Mouse (Mus musculus): Measurements from ENCODE around the gene Mtrr. TPM values are rescaled to one million over a fixed set of nuclear protein-coding genes. Genes with fewer than 3 reads are reported as not detected.
"Not testable (repeated sequence)": the region's sequence is repeated elsewhere in the genome, so short reads cannot be mapped to it uniquely, and the experiment has no call there.

Gene Mtrr
- polyA plus RNA-seq, 1 experiment from 2014 or later: 21.7 TPM

DNA sequence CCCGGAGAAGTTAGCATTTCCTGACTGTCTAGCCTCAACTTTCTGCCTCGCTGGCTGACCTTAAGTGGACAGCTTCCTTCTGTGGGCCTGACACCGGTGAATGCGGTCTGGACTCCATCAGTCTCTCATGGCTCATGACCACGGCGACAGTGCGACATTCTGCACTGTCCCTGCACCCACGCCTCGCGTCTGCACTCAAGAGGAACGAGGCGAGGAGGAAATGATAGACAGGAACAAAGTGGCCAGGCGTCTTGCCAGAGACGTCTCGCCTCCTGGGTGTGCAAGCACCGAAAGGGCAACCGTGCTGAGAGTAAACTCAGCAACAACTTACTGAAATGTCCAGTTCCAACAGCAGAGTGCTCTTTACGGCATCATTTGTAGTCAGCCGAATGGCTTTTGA, 9.7 kb downstream of the Mtrr start:
- no peak overlapping the region for H3K4me3 ChIP-seq (ENCODE audit: low read length)
- WGBS: 63% methylated on average over 19 of the region's 19 CpGs
- no peaks in the 10 kb centered on the region for H3K27me3 ChIP-seq (ENCODE audit: insufficient read depth, low read length)
- no peak overlapping the region for H3K4me2 ChIP-seq (replicated peaks; ENCODE audit: low read depth, low read length)
- peaks cover 58% of the 10 kb centered on the region for H3K36me3 ChIP-seq (ENCODE audit: insufficient read depth, low read length)
- ATAC-seq (ENCODE audit: low FRiP score, low TSS enrichment): no peak
- H3K27ac ChIP-seq (ENCODE audit: low read length): peak overlapping the region; percentile 90
- H3K9ac ChIP-seq (replicated peaks; ENCODE audit: low read length): no peak overlapping the region
- H3K9me3 ChIP-seq (ENCODE audit: low read length): no peaks in the 10 kb centered on the region
- peaks cover 23% of the 10 kb centered on the region for H3K4me1 ChIP-seq (ENCODE audit: insufficient read depth, low read length)

DNA sequence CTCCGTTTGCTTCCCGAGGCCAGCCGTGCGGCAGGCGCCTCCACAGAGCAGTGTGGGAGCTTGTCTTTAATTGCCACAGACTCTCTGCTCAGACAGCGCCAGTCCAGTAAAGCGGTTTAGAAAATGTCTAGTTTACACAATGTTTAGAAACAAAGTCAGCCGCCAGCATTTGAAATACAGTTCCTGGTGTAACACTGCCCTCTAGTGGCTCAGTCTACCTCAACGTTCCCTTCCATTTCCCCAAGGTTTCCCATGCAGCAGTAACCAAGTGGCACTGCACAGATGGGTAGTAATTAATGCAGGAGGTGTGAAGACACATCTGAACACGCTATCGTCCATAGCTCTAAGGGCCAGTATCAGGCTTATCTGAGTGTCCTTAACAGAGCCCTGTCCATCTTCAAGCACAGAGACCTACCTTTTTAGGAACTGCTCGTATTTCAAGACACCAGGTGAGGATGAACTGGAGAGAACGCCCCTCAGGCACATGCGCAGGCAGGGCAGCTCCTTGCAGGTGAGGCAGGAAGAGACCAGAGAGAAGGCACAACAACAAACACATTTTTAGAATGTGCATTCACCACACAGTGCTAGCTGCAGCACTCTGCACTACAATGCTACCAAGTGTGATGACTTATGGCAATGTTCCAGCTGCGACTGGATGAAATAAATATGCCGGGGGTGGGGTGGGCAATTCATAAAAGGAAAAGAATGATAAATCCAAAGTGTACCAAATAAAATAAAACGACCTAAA, 12.2 kb downstream of the Mtrr start:
- Histone ChIP-seq H3K27me3 (ENCODE audit: insufficient read depth, low read length) (no peaks in the 10 kb centered on the region), H3K36me3 (ENCODE audit: insufficient read depth, low read length) (peaks cover 59% of the 10 kb centered on the region), H3K9ac (replicated peaks; ENCODE audit: low read length) (no peak overlapping the region), H3K9me3 (ENCODE audit: low read length) (no peaks in the 10 kb centered on the region), H3K4me1 (ENCODE audit: insufficient read depth, low read length) (peaks cover 23% of the 10 kb centered on the region), H3K4me3 (ENCODE audit: low read length) (no peak overlapping the region), H3K27ac (ENCODE audit: low read length) (no peak overlapping the region), H3K4me2 (replicated peaks; ENCODE audit: low read depth, low read length) (no peak overlapping the region)
- ATAC-seq (ENCODE audit: low FRiP score, low TSS enrichment): 0 out of 2 replicates have a peak, but pooled peaks have one; percentile 46
- 68% methylated on average over 17 of the region's 17 CpGs for WGBS

DNA sequence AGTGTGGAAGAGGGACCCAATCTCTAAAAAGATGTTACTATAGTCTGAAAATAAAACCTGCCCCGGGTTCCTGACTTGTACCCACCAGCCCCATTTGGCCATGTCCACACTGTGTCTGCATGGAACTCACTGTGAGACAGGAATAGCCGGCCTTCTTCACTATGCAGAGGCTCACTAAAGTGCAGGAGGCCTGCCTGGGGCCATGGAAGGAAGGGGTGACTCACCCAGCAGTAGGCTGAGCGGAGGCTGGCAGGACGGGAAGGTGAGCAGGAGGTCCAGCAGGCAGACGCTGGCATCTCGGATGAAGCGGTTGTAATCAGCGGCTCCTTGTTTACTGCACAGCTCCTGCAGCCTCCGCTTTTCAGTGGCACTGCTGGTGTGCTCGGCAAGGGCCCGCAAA, 13.4 kb downstream of the Mtrr start:
- WGBS: 95% methylated on average over 11 of the region's 11 CpGs
- Histone ChIP-seq H3K27ac (ENCODE audit: low read length) (no peak overlapping the region), H3K9ac (replicated peaks; ENCODE audit: low read length) (no peak overlapping the region), H3K4me2 (replicated peaks; ENCODE audit: low read depth, low read length) (no peak overlapping the region), H3K4me3 (ENCODE audit: low read length) (no peak overlapping the region), H3K27me3 (ENCODE audit: insufficient read depth, low read length) (no peaks in the 10 kb centered on the region), H3K9me3 (ENCODE audit: low read length) (no peaks in the 10 kb centered on the region), H3K36me3 (ENCODE audit: insufficient read depth, low read length) (peaks cover 64% of the 10 kb centered on the region), H3K4me1 (ENCODE audit: insufficient read depth, low read length) (peaks cover 15% of the 10 kb centered on the region)
- ATAC-seq (ENCODE audit: low FRiP score, low TSS enrichment): no peak

DNA sequence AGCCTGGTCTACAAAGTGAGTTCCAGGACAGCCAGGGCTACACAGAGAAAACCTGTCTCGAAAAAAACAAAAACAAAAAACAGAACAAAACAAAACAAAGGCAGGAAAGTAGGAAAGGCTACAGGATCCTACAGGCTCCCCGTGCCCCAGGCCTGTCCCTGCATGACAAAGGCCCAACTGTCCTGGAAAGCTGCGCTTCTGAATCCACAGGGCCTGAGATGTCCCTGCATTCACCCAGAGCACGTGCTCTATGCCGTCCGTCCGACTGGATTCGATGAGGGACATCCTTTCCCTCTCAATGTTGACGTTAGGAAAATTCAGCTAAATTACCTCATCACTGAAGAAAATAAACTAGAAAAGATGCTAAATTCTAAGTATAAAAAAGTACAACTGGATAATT, 13.8 kb downstream of the Mtrr start:
- Histone ChIP-seq H3K4me3 (ENCODE audit: low read length) (no peak overlapping the region), H3K4me1 (ENCODE audit: insufficient read depth, low read length) (peaks cover 11% of the 10 kb centered on the region), H3K36me3 (ENCODE audit: insufficient read depth, low read length) (peaks cover 69% of the 10 kb centered on the region), H3K9ac (replicated peaks; ENCODE audit: low read length) (no peak overlapping the region), H3K27ac (ENCODE audit: low read length) (no peak overlapping the region), H3K9me3 (ENCODE audit: low read length) (no peaks in the 10 kb centered on the region), H3K27me3 (ENCODE audit: insufficient read depth, low read length) (no peaks in the 10 kb centered on the region), H3K4me2 (replicated peaks; ENCODE audit: low read depth, low read length) (no peak overlapping the region)
- WGBS: 97% methylated on average over 9 of the region's 9 CpGs
- no peak for ATAC-seq (ENCODE audit: low FRiP score, low TSS enrichment)

DNA sequence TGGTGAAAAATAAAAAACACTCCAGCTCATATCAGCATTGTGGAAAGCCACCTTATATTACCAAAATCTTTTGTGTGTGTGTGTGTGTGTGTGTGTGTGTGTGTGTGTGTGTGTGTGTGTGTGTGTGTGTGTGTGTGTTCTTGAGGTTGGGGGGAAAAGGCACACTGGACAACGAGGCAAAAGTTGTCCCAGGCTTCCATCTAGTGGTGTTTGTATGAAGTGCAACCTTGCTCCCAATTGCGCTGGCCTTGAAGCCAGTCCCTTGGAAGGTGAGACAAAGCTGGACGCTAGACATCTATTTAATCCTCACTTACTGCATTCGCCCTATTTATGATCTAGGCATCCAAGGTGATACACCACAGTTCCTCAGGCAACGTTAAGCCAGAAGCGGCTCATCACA, 28.6 kb downstream of the Mtrr start:
- peak; percentile 42; the same call in 1 of the 2 replicates for ATAC-seq (ENCODE audit: low FRiP score, low TSS enrichment)
- H3K4me3 ChIP-seq (ENCODE audit: low read length); H3K36me3 ChIP-seq (ENCODE audit: insufficient read depth, low read length); H3K9ac ChIP-seq (replicated peaks; ENCODE audit: low read length); H3K4me1 ChIP-seq (ENCODE audit: insufficient read depth, low read length); H3K9me3 ChIP-seq (ENCODE audit: low read length); H3K27me3 ChIP-seq (ENCODE audit: insufficient read depth, low read length); H3K4me2 ChIP-seq (replicated peaks; ENCODE audit: low read depth, low read length); H3K27ac ChIP-seq (ENCODE audit: low read length): not testable (repeated sequence)
- 20% methylated on average over 4 of the region's 6 CpGs for WGBS

Other genes with a start within 250 kb of the Mtrr start
- gene Fastkd3, start 85 bp upstream of the Mtrr start, polyA plus RNA-seq (2015; fragmentation: Nextera tagmentation; extraction: Ambion mirVana): 33.9 and 34.3 TPM in 2 replicates
- gene 1700001L19Rik, start 15.3 kb upstream of the Mtrr start, polyA plus RNA-seq (2015; fragmentation: Nextera tagmentation; extraction: Ambion mirVana): 0.35 and 0.49 TPM in 2 replicates

Data from kidney, embryonic 16.5 days (tissue).